Mouse (Mus musculus) hindbrain, embryonic 12.5 days (tissue): Measurements from ENCODE around the gene Mup21. TPM values are rescaled to one million over a fixed set of nuclear protein-coding genes. Genes with fewer than 3 reads are reported as not detected.
"Not testable (repeated sequence)": the region's sequence is repeated elsewhere in the genome, so short reads cannot be mapped to it uniquely, and the experiment has no call there.

ENCODE experiments used
- ATAC-seq: fragments of 200-750 bp; cut with Nextera tagmentation; 2 replicates; pipeline ENCODE4 v1.8.0; 2017; ENCODE audit warnings: moderate TSS enrichment; ENCODE audit not compliant: low FRiP score
- H3K27ac ChIP-seq: fragments of 300-500 bp; sonication (generic); 2 replicates; pipeline ENCODE4 v1.5.1; 2016; ENCODE audit warnings: mild to moderate bottlenecking
- H3K27me3 ChIP-seq: fragments of 300-500 bp; sonication (generic); 2 replicates; pipeline ENCODE4 v1.6.1; 2016; ENCODE audit warnings: mild to moderate bottlenecking
- H3K36me3 ChIP-seq: fragments of 300-500 bp; sonication (generic); 2 replicates; pipeline ENCODE4 v1.6.1; 2016; ENCODE audit warnings: mild to moderate bottlenecking
- H3K4me1 ChIP-seq: fragments of 300-500 bp; sonication (generic); 2 replicates; pipeline ENCODE4 v1.6.1; 2016
- H3K4me2 ChIP-seq: fragments of 300-500 bp; sonication (generic); replicated peaks from 2 replicates; pipeline ENCODE4 v1.6.1; 2016; ENCODE audit warnings: mild to moderate bottlenecking
- H3K4me3 ChIP-seq: fragments of 300-500 bp; sonication (generic); 2 replicates; pipeline ENCODE4 v1.5.1; 2016; ENCODE audit warnings: mild to moderate bottlenecking
- H3K9ac ChIP-seq: fragments of 300-500 bp; sonication (generic); 2 replicates; pipeline ENCODE4 v1.6.1; 2016; ENCODE audit warnings: mild to moderate bottlenecking, moderate library complexity
- H3K9me3 ChIP-seq: fragments of 300-500 bp; sonication (generic); replicated peaks from 2 replicates; pipeline ENCODE4 v1.6.1; 2016; ENCODE audit warnings: mild to moderate bottlenecking
- WGBS: fragments of 180-500 bp; shearing (Covaris S2); methylation state at CpG from one replicate; pipeline ENCODE4 v1.1.7; 2016; 5-methylcytosine and 5-hydroxymethylcytosine counted together
- polyA plus RNA-seq: library from polyadenylated mRNA; unstranded; fragments of >200 nt; fragmentation: Nextera tagmentation; extraction: Ambion mirVana; gene quantifications from 2 replicates; pipeline ENCODE4 v1.2.1, GENCODE M21; 2016

Mup21 gene
- not detected in 2 replicates for polyA plus RNA-seq

DNA sequence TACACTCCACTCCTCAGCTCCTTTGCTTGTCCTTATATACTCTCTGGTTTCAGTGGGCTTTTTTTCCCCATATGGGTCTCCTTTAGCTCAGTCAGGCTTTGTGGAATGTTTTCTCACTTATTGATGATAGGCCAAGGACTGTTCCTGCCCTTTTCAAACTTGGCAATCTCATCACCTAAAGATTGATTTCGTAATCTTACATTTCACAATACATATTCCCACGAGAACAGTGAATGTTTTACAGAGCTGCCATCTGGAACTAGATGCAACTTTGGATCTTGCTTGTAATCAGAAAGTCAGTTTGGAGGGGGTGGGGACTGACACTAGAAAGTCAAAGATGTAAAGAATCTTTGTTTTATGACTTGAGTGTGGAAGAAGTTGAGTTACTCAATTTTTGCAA lies at the start of gene Mup21:
Gene Mup21 (minus strand): TSS at position 53 of the 400 bp plus-strand sequence.
- H3K36me3 ChIP-seq, result no peaks in the 10 kb centered on the region
- no peak within 1 kb of the TSS for H3K4me2 ChIP-seq
- no peaks in the 10 kb centered on the region for H3K9me3 ChIP-seq
- ATAC-seq, result no peak
- H3K27me3 ChIP-seq, result no peaks in the 10 kb centered on the region
- H3K4me1 ChIP-seq, result no peaks in the 10 kb centered on the region
- no peak within 1 kb of the TSS for H3K9ac ChIP-seq
- no peak within 1 kb of the TSS for H3K4me3 ChIP-seq
- no peak within 1 kb of the TSS for H3K27ac ChIP-seq
- 91% methylated on average over 2 of the region's 2 CpGs for WGBS

DNA sequence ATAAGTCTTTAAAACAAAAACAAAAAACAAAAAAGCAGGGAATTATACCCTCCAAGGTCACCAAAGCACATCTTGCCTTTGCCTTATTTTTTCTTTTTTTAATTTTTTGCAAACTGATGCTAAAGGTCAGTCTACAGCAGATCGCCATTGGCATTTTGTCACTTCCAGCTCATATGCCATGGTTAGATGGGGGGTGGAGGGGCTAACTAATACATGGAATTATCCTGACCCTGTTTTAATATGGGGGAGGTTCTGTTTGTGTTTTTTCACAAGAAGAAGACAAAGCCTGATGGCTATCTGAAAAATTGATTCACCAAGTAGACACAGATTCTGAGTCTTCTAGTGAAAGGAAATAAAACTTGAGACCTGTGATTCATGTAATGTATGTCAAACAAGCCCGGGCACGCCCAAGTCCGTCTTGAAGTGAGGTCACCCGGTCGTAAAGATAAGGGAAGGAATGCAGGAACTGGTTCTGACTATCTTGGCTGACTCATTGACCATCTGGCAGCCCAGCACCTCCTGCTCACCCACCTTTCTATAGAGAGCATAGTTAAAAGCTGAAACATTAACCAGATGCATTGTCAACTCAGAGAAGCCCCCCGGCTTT lies 49.4 kb upstream of the Mup21 start:
- WGBS, result 97% methylated on average over 7 of the region's 7 CpGs
- ATAC-seq, result no peak
- Histone ChIP-seq H3K4me3 (no peak overlapping the region), H3K4me1 (no peaks in the 10 kb centered on the region), H3K27me3 (no peaks in the 10 kb centered on the region), H3K9ac (no peak overlapping the region), H3K9me3 (peaks cover 17% of the 10 kb centered on the region), H3K27ac (no peak overlapping the region), H3K36me3 (peaks cover 88% of the 10 kb centered on the region), H3K4me2 (no peak overlapping the region)

DNA sequence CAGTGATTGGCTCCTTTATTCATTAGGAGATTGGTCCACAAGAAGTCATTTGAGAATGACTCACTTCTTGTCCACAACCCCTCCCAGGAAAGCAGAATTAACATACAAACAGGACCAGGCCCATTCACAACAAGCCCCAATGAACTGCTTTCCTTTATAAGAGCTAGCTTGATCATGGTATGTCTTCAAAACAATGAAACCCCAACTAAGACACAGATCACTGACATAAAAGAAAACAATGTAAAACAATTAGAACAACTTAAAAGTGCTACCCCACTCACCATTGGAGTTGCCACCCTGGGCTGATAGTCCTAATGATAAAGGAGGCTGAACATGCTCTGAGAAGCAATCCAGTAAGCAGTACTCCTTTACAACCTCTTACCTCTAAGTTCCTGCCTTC lies 38.1 kb upstream of the Mup21 start:
- Histone ChIP-seq H3K9ac (no peak overlapping the region), H3K9me3 (peaks cover 56% of the 10 kb centered on the region), H3K36me3 (peaks cover 62% of the 10 kb centered on the region), H3K27me3 (no peaks in the 10 kb centered on the region), H3K4me1 (no peaks in the 10 kb centered on the region), H3K4me3 (no peak overlapping the region), H3K4me2 (no peak overlapping the region), H3K27ac (no peak overlapping the region)
- no peak for ATAC-seq

DNA sequence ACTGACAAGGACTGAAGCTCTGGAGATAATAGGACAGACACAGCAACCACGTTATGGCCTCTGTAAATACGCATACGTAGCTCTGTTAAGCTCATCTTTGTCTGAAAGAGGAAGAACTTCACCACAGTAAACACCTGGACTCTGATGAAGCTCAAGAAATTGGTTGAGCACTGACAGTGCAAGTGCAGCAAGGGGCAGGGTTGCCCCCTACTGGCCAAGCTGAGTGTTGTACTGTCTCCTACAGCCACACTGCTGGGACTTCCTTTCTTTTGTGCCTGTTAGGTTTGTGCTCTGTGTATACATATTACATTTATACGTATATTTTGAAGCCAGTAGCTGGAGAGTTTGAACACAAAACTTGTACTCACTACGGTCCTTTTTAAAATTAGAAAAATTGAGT lies 26.6 kb upstream of the Mup21 start:
- H3K27ac ChIP-seq, result no peak overlapping the region
- no peaks in the 10 kb centered on the region for H3K27me3 ChIP-seq
- 42% methylated on average over 5 of the region's 5 CpGs for WGBS
- H3K9me3 ChIP-seq, result no peaks in the 10 kb centered on the region
- no peak overlapping the region for H3K4me3 ChIP-seq
- H3K36me3 ChIP-seq, result no peaks in the 10 kb centered on the region
- H3K4me1 ChIP-seq, result no peaks in the 10 kb centered on the region
- H3K4me2 ChIP-seq, result no peak overlapping the region
- no peak overlapping the region for H3K9ac ChIP-seq
- no peak for ATAC-seq

DNA sequence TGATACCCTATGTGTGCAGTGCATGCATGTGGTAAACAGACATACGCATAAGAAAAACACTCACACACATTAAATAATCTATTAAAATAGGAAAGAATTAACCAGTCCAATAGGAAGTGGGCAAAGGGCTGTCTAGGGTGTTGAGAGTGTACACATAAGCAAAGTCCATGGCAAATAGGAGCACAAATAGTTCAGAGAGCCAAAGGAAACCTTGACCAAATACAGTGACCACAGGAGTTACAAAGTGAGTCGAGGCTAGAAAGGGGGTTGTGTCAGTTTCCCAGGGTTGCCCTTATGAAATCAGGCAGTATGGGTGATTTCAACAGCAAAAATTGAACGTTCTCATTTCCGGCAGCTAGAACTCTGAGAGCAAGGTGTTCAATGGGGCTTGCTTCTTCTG lies 23.8 kb upstream of the Mup21 start:
- Histone ChIP-seq H3K36me3 (no peaks in the 10 kb centered on the region), H3K4me3 (no peak overlapping the region), H3K4me2 (no peak overlapping the region), H3K9me3 (no peaks in the 10 kb centered on the region), H3K9ac (no peak overlapping the region), H3K27me3 (no peaks in the 10 kb centered on the region), H3K4me1 (no peaks in the 10 kb centered on the region), H3K27ac (no peak overlapping the region)
- no peak for ATAC-seq
- WGBS, result 78% methylated on average over 4 of the region's 4 CpGs

DNA sequence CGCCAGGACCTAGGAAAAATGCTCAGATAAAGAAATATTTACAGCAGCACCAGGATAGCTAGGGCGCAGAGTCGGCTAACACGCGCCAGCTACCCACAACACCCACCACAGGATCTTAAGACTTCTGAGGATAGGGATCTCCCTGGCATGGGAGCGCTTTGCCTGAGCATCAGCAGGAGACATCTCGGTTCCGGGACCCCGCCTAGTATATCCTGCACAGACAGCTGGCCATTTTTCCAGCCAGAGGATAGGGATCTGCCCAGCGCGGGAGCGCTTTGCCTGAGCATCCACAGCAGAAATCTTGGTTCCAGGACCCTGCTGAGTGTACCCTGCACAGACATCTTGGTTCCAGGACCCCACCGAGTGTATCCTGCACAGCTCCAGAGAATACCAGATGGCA lies 17.0 kb upstream of the Mup21 start:
- not testable (repeated sequence) for H3K4me1 ChIP-seq, H3K36me3 ChIP-seq, H3K27ac ChIP-seq, H3K4me3 ChIP-seq, H3K9ac ChIP-seq, H3K9me3 ChIP-seq, ATAC-seq, H3K27me3 ChIP-seq, H3K4me2 ChIP-seq
- WGBS, result 92% methylated on average over 13 of the region's 13 CpGs

DNA sequence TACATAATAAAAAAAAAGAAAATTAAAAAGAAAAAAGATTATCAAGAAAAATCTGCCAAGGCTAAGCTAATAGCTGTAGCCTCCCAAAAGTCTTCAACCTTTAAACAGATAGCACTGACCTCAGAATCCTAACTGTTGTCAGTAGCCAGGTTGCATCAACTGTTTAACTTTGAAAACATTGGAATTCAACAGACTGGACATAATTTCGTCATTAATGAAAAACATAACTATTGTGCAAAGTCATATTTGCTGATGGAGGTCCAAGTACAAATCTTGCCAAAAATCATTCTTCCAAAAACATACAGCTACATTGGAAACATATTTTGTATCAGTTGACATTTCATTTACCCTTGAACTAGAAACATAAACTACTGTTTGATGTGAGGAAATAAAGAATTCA lies 7.7 kb upstream of the Mup21 start:
- Histone ChIP-seq H3K27me3 (no peaks in the 10 kb centered on the region), H3K4me1 (no peaks in the 10 kb centered on the region), H3K27ac (no peak overlapping the region), H3K4me2 (no peak overlapping the region), H3K36me3 (no peaks in the 10 kb centered on the region), H3K4me3 (no peak overlapping the region), H3K9me3 (no peaks in the 10 kb centered on the region), H3K9ac (no peak overlapping the region)
- WGBS, result 67% methylated on average over 1 of the region's 1 CpGs
- ATAC-seq, result no peak

DNA sequence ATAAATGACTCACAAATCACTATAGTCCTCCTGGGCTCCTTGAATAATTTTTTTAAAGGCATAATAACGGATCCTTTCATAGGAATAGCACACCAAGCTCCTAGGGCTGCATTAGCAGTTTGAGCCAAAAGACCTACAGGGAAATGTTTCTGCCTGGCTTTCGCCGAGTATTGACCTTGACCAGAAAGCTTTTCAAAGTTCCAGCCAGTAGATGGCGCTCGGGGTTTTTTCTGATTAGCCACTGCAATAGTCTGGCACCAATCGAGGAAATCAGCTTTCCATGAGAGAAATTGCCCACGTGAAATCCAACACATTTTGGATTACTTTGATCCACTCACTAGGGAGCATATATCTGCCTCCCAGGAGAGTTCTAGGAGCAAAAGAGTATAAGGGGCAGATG lies 17.0 kb downstream of the Mup21 start:
- H3K27me3 ChIP-seq, result no peaks in the 10 kb centered on the region
- H3K9ac ChIP-seq, result no peak overlapping the region
- no peaks in the 10 kb centered on the region for H3K4me1 ChIP-seq
- no peak overlapping the region for H3K4me2 ChIP-seq
- H3K27ac ChIP-seq, result no peak overlapping the region
- H3K36me3 ChIP-seq, result no peaks in the 10 kb centered on the region
- 67% methylated on average over 7 of the region's 7 CpGs for WGBS
- H3K9me3 ChIP-seq, result peaks cover 21% of the 10 kb centered on the region
- ATAC-seq, result no peak
- H3K4me3 ChIP-seq, result no peak overlapping the region

DNA sequence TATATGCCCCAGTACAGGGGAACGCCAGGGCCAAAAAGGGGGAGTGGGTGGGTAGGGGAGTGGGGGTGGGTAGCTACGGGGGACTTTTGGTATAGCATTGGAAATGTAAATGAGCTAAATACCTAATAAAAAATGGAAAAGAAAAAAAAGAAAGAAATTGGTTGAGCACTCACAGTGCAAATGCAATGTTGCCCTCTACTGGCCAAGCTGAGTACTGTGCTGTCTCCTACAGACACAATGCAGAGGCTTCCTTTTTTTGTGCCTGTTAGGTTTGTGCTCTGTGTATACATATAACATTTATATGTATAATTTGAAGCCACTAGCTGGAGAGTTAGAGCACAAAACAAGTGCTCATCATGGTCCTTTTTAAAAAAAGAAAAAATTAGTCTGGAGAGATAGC lies 47.3 kb downstream of the Mup21 start:
- not testable (repeated sequence) for H3K27ac ChIP-seq, H3K36me3 ChIP-seq, H3K27me3 ChIP-seq, H3K4me2 ChIP-seq, H3K9ac ChIP-seq, H3K9me3 ChIP-seq, ATAC-seq, H3K4me3 ChIP-seq, H3K4me1 ChIP-seq
- 87% methylated on average over 2 of the region's 2 CpGs for WGBS

Other genes starting within 250 kb of the Mup21 start
- not detected in 2 replicates for gene Mup20, start 96.7 kb downstream of the Mup21 start, polyA plus RNA-seq
- gene Mup3, start 63.5 kb downstream of the Mup21 start, polyA plus RNA-seq, result not detected in 2 replicates
- gene Zfp37, start 80.2 kb upstream of the Mup21 start, polyA plus RNA-seq, result 29.4 and 30.2 TPM in 2 replicates
- 12.9 and 13.0 TPM in 2 replicates for gene Slc31a2, start 111.7 kb upstream of the Mup21 start, polyA plus RNA-seq
- gene Fkbp15, start 209.7 kb upstream of the Mup21 start, polyA plus RNA-seq, result 25.9 and 26.4 TPM in 2 replicates
- gene Slc31a1, start 209.9 kb upstream of the Mup21 start, polyA plus RNA-seq, result 45.2 and 48.5 TPM in 2 replicates